Mouse (Mus musculus) intestine, postnatal 0 days (tissue): ENCODE measurements at regions not wholly inside any gene's neighbourhood (a gene's known extent, or its start where the extent isn't known, plus 50 kb on each side); places are given as distances from the start of the nearest gene placed in this dataset.
A peak's percentile ranks its signal among the peaks of the same experiment; 100 is the strongest.

Experiments used
- ATAC-seq: fragments of 200-750 bp; cut with Nextera tagmentation; 2 replicates; pipeline ENCODE4 v1.8.0; 2017; ENCODE audit warnings: mild to moderate bottlenecking, moderate TSS enrichment, moderate library complexity
- H3K27ac ChIP-seq: fragments of 300-500 bp; sonication (generic); 2 replicates; pipeline ENCODE4 v1.5.1; 2014; ENCODE audit warnings: mild to moderate bottlenecking, low read depth, low read length, moderate library complexity
- H3K27me3 ChIP-seq: fragments of 300-500 bp; sonication (generic); replicated peaks from 2 replicates; pipeline ENCODE4 v1.6.1; 2014; ENCODE audit warnings: low read length, mixed read lengths; ENCODE audit not compliant: control insufficient read depth, insufficient read depth
- H3K36me3 ChIP-seq: fragments of 300-500 bp; sonication (generic); 2 replicates; pipeline ENCODE4 v1.6.1; 2014; ENCODE audit warnings: mild to moderate bottlenecking, moderate library complexity; ENCODE audit not compliant: control insufficient read depth, insufficient read depth
- H3K4me1 ChIP-seq: fragments of 300-500 bp; sonication (generic); replicated peaks from 2 replicates; pipeline ENCODE4 v1.6.1; 2014; ENCODE audit warnings: antibody characterized with exemption, low read length, mixed read lengths; ENCODE audit not compliant: control insufficient read depth, insufficient read depth
- H3K4me2 ChIP-seq: fragments of 300-500 bp; sonication (generic); replicated peaks from 2 replicates; pipeline ENCODE4 v1.6.1; 2014; ENCODE audit warnings: low read depth, mild to moderate bottlenecking, moderate library complexity
- H3K4me3 ChIP-seq: fragments of 300-500 bp; sonication (generic); 2 replicates; pipeline ENCODE4 v1.5.1; 2014; ENCODE audit warnings: low read depth, low read length
- H3K9ac ChIP-seq: fragments of 300-500 bp; sonication (generic); 2 replicates; pipeline ENCODE4 v1.6.1; 2014; ENCODE audit warnings: mild to moderate bottlenecking, low read depth, low read length
- H3K9me3 ChIP-seq: fragments of 300-500 bp; sonication (generic); 2 replicates; pipeline ENCODE4 v1.6.1; 2016; ENCODE audit warnings: mixed run types; ENCODE audit not compliant: control insufficient read depth
- CTCF ChIP-seq: sonication (generic); IDR thresholded peaks from 2 replicates; pipeline ENCODE4 v1.5.1; 2016; ENCODE audit warnings: low read depth, mild to moderate bottlenecking, control low read depth, antibody characterized with exemption, moderate library complexity
- WGBS: fragments of 180-500 bp; shearing (Covaris S2); extraction: QIAGEN DNeasy Blood & Tissue Kit; methylation state at CpG from one replicate; pipeline ENCODE4 v1.1.7; 2014; 5-methylcytosine and 5-hydroxymethylcytosine counted together

DNA sequence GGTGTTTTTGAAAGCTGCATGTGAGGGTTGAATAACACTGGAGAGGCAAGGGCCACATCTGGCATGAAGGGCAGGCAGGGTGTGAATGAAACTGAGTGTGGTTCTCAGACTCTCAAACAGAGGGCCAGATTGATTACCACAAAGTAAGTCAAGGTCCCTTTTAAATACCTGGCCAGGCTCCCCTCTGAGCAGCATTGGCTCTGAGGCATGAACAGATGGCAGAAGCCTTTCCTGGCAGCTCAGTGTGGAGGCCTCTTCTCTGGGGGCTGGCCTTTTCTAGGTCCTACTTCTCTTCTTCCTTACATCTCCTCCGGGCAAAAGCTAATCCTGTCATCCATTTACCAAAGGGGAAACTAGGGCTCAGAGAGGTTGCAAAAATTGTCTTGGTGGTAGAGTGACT lies 229.6 kb upstream of the Spdye4c start:
- WGBS = 83% methylated on average over 1 of the region's 1 CpGs
- H3K9ac ChIP-seq = no peak overlapping the region
- no peaks in the 10 kb centered on the region for H3K9me3 ChIP-seq
- H3K27me3 ChIP-seq = no peaks in the 10 kb centered on the region
- no peak overlapping the region for H3K4me3 ChIP-seq
- peaks cover 4% of the 10 kb centered on the region; the same call in 1 of the 2 replicates for H3K4me1 ChIP-seq
- H3K4me2 ChIP-seq = no peak overlapping the region
- TF ChIP-seq CTCF = no peak
- no peak overlapping the region for H3K27ac ChIP-seq
- ATAC-seq = no peak
- no peaks in the 10 kb centered on the region for H3K36me3 ChIP-seq

DNA sequence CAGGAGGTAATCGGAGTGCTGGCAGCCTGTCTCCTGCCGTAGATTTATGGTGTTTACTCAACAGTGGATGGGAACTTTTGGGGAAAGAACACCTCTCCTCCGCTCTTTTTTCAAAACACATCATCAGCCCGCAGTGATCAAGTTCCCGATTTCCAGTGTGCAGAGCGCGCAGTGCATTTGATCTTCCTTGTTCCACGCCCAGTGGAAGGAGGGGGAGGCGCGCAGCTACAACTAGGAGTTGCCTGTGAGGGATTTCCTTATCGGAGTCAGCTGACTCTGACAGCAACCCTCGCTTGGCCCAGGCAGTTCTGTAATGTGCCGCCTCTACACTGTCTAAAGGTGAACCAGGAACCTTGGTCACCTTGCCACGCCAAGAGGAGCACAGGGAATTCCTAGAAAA lies 226.8 kb upstream of the Spdye4c start:
- H3K36me3 ChIP-seq = no peaks in the 10 kb centered on the region
- TF ChIP-seq CTCF = no peak
- H3K4me3 ChIP-seq = no peak overlapping the region
- peak; percentile 96 for ATAC-seq
- 5% methylated on average over 14 of the region's 14 CpGs for WGBS
- no peaks in the 10 kb centered on the region for H3K9me3 ChIP-seq
- 0 out of 2 replicates have a peak overlapping the region, but pooled peaks have one; percentile 5 for H3K9ac ChIP-seq
- H3K4me2 ChIP-seq = peak overlapping the region; percentile 51
- peaks cover 4% of the 10 kb centered on the region; the same call in 1 of the 2 replicates for H3K4me1 ChIP-seq
- no peaks in the 10 kb centered on the region for H3K27me3 ChIP-seq
- peak overlapping the region; percentile 71 for H3K27ac ChIP-seq

DNA sequence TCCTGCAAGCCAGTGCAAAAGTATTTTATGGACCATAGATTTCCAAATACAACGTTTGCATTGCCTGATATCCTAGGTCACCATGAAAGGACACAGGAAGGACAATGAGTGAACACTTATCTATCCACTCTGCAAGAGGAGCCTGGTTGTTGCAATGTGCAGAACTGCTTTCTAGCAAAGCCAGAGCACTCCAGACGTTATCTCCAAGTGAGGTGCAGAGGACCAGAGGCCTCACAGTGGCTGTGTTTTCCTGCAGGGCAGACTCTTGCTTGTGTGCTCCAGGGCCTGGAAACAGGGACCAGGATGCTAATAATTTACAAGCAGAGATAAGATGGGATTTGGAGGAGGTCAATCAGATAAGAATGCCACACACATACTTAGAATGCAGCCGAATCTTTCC lies 226.0 kb upstream of the Spdye4c start:
- no peak for TF ChIP-seq CTCF
- no peak overlapping the region for H3K9ac ChIP-seq
- WGBS = 16% methylated on average over 3 of the region's 3 CpGs
- H3K36me3 ChIP-seq = no peaks in the 10 kb centered on the region
- no peak overlapping the region for H3K4me3 ChIP-seq
- peak overlapping the region; percentile 71 for H3K27ac ChIP-seq
- no peak overlapping the region for H3K4me2 ChIP-seq
- no peaks in the 10 kb centered on the region for H3K27me3 ChIP-seq
- H3K9me3 ChIP-seq = no peaks in the 10 kb centered on the region
- peaks cover 4% of the 10 kb centered on the region; the same call in 1 of the 2 replicates for H3K4me1 ChIP-seq
- ATAC-seq = no peak

DNA sequence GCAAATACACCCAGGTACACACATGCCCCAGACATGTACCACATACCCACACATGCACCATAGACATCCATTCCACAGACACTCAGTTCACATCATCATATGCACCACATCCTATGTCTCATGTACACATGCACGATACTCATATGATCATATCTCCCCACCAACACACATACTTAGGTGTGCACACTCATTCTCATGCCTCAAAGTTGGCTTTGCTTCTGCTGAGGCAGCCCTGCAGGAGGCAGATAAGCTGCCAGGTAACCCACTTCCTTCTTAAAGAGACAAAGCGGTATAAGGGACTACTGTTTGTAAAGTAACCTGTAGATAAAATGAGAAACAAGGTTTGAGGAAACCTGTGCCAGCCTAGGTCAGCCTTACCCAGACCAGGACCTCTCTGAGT lies 225.2 kb upstream of the Spdye4c start:
- 66% methylated on average over 2 of the region's 2 CpGs for WGBS
- Histone ChIP-seq H3K4me2 (no peak overlapping the region), H3K27me3 (no peaks in the 10 kb centered on the region), H3K36me3 (no peaks in the 10 kb centered on the region), H3K9ac (no peak overlapping the region), H3K4me3 (no peak overlapping the region), H3K27ac (no peak overlapping the region), H3K9me3 (no peaks in the 10 kb centered on the region), H3K4me1 (peaks cover 4% of the 10 kb centered on the region; the same call in 1 of the 2 replicates)
- ATAC-seq = no peak
- no peak for TF ChIP-seq CTCF

GRCm38 (mm10) chr2:128367266-128368150 lies 223.5 kb upstream of the Spdye4c start:
- Histone ChIP-seq H3K4me1 (peaks cover 4% of the 10 kb centered on the region; the same call in 1 of the 2 replicates), H3K4me3 (no peak overlapping the region), H3K27ac (no peak overlapping the region), H3K9ac (no peak overlapping the region), H3K36me3 (no peaks in the 10 kb centered on the region), H3K9me3 (no peaks in the 10 kb centered on the region), H3K4me2 (no peak overlapping the region), H3K27me3 (no peaks in the 10 kb centered on the region)
- no peak for ATAC-seq
- WGBS = 84% methylated on average over 14 of the region's 14 CpGs
- no peak for TF ChIP-seq CTCF

GRCm38 (mm10) chr2:128368534-128369273 lies 222.3 kb upstream of the Spdye4c start:
- Histone ChIP-seq H3K9me3 (no peaks in the 10 kb centered on the region), H3K4me3 (no peak overlapping the region), H3K27me3 (no peaks in the 10 kb centered on the region), H3K36me3 (no peaks in the 10 kb centered on the region), H3K27ac (no peak overlapping the region), H3K4me2 (no peak overlapping the region), H3K4me1 (peaks cover 4% of the 10 kb centered on the region; the same call in 1 of the 2 replicates), H3K9ac (no peak overlapping the region)
- no peak for ATAC-seq
- peak; percentile 40 for TF ChIP-seq CTCF
- 74% methylated on average over 7 of the region's 7 CpGs for WGBS
